Mouse (Mus musculus): Measurements from ENCODE around the gene Gm4787.
"Not testable (repeated sequence)": the region's sequence is repeated elsewhere in the genome, so short reads cannot be mapped to it uniquely, and the experiment has no call there.

Gm4787 gene

DNA sequence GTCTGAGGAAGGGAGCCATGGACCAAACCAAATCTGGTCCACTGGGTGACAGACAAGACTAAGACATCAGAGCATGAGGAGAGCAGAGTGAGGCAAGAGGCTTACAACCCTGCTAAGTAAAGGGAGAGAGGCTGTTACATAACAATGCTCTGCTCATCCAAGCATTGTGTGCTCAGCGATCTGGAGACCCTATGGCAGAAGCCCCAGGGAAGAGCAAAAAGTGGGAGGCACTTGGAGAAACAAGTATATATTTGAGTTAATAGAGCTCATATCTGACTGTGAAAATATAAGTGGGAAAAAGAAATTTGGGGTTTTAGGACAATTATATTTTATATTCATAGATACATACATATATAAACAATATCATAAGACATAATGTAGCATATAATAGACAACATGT, at the start of gene Gm4787:
TSS of gene Gm4787 (minus strand) at position 101 of the 400 bp plus-strand sequence.
- DNase-seq (ENCODE audit: low spot score), result not testable (repeated sequence)

GRCm38 (mm10) chr12:81421846-81422245, 42.6 kb upstream of the Gm4787 start, which contains the start of gene Adam4:
Gene Adam4 (minus strand): TSS chr12:81421946.
- DNase-seq (ENCODE audit: low spot score), result no peak

GRCm38 (mm10) chr12:81413211-81413610, 33.9 kb upstream of the Gm4787 start:
- DNase-seq (ENCODE audit: low spot score), result no peak

DNA sequence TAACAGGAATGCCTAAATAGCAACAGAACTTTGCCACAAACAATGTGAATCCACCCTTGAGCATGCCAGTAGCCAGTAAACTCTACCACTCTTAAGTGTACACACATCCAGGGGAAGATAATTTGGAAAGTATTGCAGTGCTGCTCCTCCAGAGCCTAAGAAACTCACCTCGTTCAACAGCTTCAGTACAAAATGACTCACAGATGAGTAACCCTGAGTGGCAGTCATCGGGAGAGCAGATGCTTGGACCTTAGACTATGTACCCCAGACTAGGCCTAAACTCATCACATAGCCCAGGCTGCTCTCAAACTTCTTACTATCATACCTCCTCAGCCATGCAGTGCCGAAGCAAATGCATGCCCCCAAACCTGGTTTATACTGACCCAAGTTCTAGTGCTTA, 29.7 kb upstream of the Gm4787 start:
- DNase-seq (ENCODE audit: low spot score), result no peak

DNA sequence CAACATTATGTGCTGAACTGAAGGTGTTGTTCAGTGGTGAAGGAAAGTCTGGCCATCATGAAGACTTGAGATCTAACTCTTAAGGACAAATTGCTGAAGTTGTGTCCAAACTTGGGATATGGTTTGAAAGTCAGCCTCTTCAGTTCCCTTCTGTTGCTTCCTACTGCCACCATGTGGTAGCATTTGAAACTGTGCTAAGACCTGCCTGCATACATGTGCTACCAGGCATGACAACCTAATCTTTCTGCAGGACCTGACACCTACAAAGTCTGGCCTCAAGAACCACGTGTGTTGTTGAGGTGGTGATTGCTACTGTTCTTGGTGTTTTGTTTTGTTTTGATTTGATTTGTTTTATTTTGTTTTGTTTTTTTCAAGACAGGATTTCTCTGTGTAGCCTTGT, 22.9 kb upstream of the Gm4787 start:
- DNase-seq (ENCODE audit: low spot score), result peak; percentile 52

GRCm38 (mm10) chr12:81333841-81334240, 45.4 kb downstream of the Gm4787 start:
- no peak for DNase-seq (ENCODE audit: low spot score)

DNA sequence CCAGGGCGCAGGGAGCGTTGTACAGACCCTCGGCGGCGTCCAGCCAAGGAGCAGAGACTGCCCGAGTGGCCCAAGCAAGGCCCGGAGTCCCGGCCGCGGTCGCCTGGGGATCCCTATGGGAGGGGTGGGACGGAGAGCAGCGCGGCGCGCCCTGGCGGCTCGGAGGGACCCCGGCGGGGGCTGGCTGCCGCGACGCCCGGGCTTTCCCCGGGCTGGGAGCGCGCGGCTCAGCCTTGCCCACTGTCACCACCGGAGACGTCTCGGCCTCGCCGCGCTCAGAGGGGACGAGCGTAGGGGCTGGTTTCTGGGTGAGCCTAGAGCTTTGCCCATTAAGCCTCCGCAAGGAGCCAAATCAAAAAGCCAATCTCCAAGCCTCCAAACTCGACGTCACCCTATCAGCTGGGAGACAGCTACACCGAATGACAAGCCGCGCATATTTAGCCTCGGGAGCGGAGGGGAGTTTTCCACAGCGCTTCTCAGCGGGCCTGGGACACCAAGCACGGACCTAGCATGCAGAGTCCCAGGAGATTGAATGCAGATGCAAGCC, 46.3 kb downstream of the Gm4787 start, which contains the start of gene Slc8a3:
TSS of gene Slc8a3 (minus strand) at position 306 of the 547 bp plus-strand sequence.
- peak; percentile 7 for DNase-seq (ENCODE audit: low spot score)

GRCm38 (mm10) chr12:81331937-81332874, 47.1 kb downstream of the Gm4787 start:
- DNase-seq (ENCODE audit: low spot score), result peak; percentile 2

DNA sequence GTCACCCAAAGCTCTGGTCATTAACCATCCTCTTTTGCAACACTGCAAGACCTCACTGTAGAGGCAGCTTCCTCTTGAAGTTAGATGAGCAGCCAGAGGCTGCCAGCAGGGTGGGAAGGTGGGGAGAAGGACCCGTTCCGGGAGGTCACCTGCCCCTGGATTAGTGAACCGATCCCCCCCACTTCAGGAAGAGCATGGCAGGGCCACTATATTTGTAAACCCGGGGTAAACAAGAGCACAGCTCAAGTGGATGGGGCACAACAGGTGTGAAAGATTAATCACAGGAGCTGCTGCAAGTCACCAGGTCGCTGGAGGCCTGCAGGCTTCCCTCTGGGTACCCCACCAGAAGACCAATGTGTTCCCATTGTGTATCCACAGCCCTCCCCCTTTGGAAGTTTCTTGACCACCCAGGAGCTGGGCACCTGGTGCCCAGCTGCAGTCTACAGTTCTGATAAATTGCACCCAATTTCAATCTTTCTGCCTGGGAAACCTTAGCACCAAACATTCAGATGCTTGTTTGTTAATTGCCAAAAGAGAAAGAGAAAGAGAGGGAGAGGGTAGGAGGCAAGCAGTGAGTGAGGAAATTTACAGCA, 48.1 kb downstream of the Gm4787 start:
- no peak for DNase-seq (ENCODE audit: low spot score)
